Mouse (Mus musculus): ENCODE measurements around the gene Fam25c. TPM values are rescaled to one million over a fixed set of nuclear protein-coding genes. Genes with fewer than 3 reads are reported as not detected.
"Not testable (repeated sequence)": the region's sequence is repeated elsewhere in the genome, so short reads cannot be mapped to it uniquely, and the experiment has no call there.

Gene Fam25c
- total and polyA plus RNA-seq, 2 experiments = 56.3 to 74.3 TPM

DNA sequence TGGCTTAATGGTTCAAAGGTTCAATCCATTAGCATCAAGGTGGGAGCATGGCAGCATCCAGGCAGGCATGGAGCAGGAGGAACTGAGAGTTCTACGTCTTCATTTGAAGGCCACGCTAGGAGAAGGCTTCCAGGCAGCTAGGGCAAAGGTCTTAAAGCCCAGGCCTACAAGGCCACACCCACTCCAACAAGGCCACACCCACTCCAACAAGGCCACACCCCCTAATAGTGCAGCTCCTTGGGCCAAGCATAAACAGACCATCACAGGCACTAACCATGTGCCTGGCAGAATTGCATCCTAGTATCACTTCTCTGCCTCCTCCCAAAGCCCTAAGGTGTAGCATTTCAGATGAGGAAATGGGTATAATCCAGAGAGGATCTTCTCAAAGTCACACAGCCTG, 16.5 kb upstream of the Fam25c start:
- 20% methylated on average over 2 of the region's 2 CpGs for WGBS
- Histone ChIP-seq H3K36me3 (ENCODE audit: control insufficient read depth, insufficient read depth, low read length) (no peaks in the 10 kb centered on the region), H3K79me2 (ENCODE audit: control insufficient read depth, insufficient read depth, low read length) (no peaks in the 10 kb centered on the region)

DNA sequence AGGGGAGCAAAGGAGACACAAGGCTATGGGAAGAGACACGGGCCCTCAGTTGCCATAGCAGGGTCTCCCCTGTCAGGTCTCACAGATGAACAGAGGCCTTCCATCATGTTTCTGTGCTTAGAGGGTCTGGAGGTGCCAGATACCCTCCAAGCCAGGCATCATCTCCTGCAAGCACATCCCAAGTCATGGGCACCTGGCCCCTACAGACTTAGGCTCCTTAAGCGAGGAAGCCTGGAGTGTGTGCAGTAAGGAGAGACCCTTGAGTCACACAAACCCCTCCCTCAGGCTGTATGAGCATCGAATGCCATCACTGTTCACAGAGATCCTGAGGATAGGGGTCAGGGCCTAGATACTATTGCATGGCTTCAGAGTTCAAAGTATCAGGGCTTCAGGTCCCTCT, 15.7 kb upstream of the Fam25c start:
- TF ChIP-seq CTCF (IDR thresholded peaks at IDR 0.05; ENCODE audit: low read depth, low read length) (no peak), POLR2A (IDR thresholded peaks at IDR 0.05; ENCODE audit: extremely low read depth, insufficient read depth, low read length) (no peak)
- Histone ChIP-seq H3K4me3 (ENCODE audit: insufficient read depth, low read depth, low read length) (no peak overlapping the region), H3K36me3 (ENCODE audit: control insufficient read depth, insufficient read depth, low read length) (no peaks in the 10 kb centered on the region), H3K79me2 (ENCODE audit: control insufficient read depth, insufficient read depth, low read length) (no peaks in the 10 kb centered on the region), H3K27ac (replicated peaks; ENCODE audit: insufficient read depth, low read depth, low read length) (no peak overlapping the region), H3K4me1 (ENCODE audit: control insufficient read depth, insufficient read depth, low read length) (no peaks in the 10 kb centered on the region), H3K27me3 (ENCODE audit: control insufficient read depth, insufficient read depth, low read length) (no peaks in the 10 kb centered on the region), H3K9ac (ENCODE audit: low read depth, low read length) (no peak overlapping the region)
- DNase-seq (ENCODE audit: extremely low read depth, low read depth, low spot score) = no peak
- 92% methylated on average over 3 of the region's 3 CpGs for WGBS

More for the DNA sequence above, 16.5 kb upstream of the Fam25c start:
- TF ChIP-seq CTCF (IDR thresholded peaks at IDR 0.05; ENCODE audit: low read depth, low read length) (no peak), POLR2A (IDR thresholded peaks at IDR 0.05; ENCODE audit: extremely low read depth, insufficient read depth, low read length) (no peak)
- Histone ChIP-seq H3K9ac (ENCODE audit: low read depth, low read length) (no peak overlapping the region), H3K27ac (replicated peaks; ENCODE audit: insufficient read depth, low read depth, low read length) (no peak overlapping the region), H3K4me3 (ENCODE audit: insufficient read depth, low read depth, low read length) (no peak overlapping the region), H3K4me1 (ENCODE audit: control insufficient read depth, insufficient read depth, low read length) (no peaks in the 10 kb centered on the region), H3K27me3 (ENCODE audit: control insufficient read depth, insufficient read depth, low read length) (no peaks in the 10 kb centered on the region)
- DNase-seq (ENCODE audit: extremely low read depth, low read depth, low spot score) = peak; percentile 28

DNA sequence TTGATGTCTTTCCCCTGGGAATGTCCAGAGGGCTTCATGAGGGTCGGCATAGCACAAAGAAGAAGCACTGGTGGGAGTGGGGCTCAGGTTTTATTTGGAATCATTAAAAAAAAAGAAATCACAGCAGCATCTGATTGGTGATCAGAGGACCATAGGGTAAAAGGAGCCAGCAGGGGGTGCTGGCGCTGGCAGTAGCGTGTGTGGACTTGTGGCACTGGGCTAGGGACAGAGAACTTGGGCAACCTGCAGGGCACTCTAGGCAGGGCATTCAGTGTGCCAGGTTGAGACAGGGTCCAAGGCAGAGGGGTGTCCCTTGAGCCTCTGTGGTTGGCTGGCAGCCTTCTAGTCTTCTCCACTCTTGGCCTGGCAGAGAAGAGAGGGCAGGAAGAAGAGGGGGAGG, 15.0 kb upstream of the Fam25c start:
- H3K9ac ChIP-seq (ENCODE audit: low read depth, low read length) = no peak overlapping the region
- H3K79me2 ChIP-seq (ENCODE audit: control insufficient read depth, insufficient read depth, low read length) = no peaks in the 10 kb centered on the region
- no peaks in the 10 kb centered on the region for H3K36me3 ChIP-seq (ENCODE audit: control insufficient read depth, insufficient read depth, low read length)
- H3K4me1 ChIP-seq (ENCODE audit: control insufficient read depth, insufficient read depth, low read length) = no peaks in the 10 kb centered on the region
- H3K4me3 ChIP-seq (ENCODE audit: insufficient read depth, low read depth, low read length) = no peak overlapping the region
- no peak overlapping the region for H3K27ac ChIP-seq (replicated peaks; ENCODE audit: insufficient read depth, low read depth, low read length)
- 61% methylated on average over 3 of the region's 3 CpGs for WGBS
- TF ChIP-seq CTCF (IDR thresholded peaks at IDR 0.05; ENCODE audit: low read depth, low read length) = peak; percentile 81
- no peak for TF ChIP-seq POLR2A (IDR thresholded peaks at IDR 0.05; ENCODE audit: extremely low read depth, insufficient read depth, low read length)
- peak; percentile 53 for DNase-seq (ENCODE audit: extremely low read depth, low read depth, low spot score)
- H3K27me3 ChIP-seq (ENCODE audit: control insufficient read depth, insufficient read depth, low read length) = no peaks in the 10 kb centered on the region

- no peak overlapping the region for H3K9ac ChIP-seq (ENCODE audit: low read depth, low read length)
- no peaks in the 10 kb centered on the region for H3K27me3 ChIP-seq (ENCODE audit: control insufficient read depth, insufficient read depth, low read length)
- H3K79me2 ChIP-seq (ENCODE audit: control insufficient read depth, insufficient read depth, low read length) = no peaks in the 10 kb centered on the region
- no peak for DNase-seq (ENCODE audit: extremely low read depth, low read depth, low spot score)
- WGBS = 94% methylated on average over 2 of the region's 2 CpGs
- no peak for TF ChIP-seq POLR2A (IDR thresholded peaks at IDR 0.05; ENCODE audit: extremely low read depth, insufficient read depth, low read length)
- TF ChIP-seq CTCF (IDR thresholded peaks at IDR 0.05; ENCODE audit: low read depth, low read length) = no peak
- no peak overlapping the region for H3K4me3 ChIP-seq (ENCODE audit: insufficient read depth, low read depth, low read length)
- peaks cover 8% of the 10 kb centered on the region for H3K4me1 ChIP-seq (ENCODE audit: control insufficient read depth, insufficient read depth, low read length)
- H3K36me3 ChIP-seq (ENCODE audit: control insufficient read depth, insufficient read depth, low read length) = no peaks in the 10 kb centered on the region
- H3K27ac ChIP-seq (replicated peaks; ENCODE audit: insufficient read depth, low read depth, low read length) = no peak overlapping the region
Measured at GRCm38 (mm10) chr14:34365147-34365507, 9.9 kb upstream of the Fam25c start.

DNA sequence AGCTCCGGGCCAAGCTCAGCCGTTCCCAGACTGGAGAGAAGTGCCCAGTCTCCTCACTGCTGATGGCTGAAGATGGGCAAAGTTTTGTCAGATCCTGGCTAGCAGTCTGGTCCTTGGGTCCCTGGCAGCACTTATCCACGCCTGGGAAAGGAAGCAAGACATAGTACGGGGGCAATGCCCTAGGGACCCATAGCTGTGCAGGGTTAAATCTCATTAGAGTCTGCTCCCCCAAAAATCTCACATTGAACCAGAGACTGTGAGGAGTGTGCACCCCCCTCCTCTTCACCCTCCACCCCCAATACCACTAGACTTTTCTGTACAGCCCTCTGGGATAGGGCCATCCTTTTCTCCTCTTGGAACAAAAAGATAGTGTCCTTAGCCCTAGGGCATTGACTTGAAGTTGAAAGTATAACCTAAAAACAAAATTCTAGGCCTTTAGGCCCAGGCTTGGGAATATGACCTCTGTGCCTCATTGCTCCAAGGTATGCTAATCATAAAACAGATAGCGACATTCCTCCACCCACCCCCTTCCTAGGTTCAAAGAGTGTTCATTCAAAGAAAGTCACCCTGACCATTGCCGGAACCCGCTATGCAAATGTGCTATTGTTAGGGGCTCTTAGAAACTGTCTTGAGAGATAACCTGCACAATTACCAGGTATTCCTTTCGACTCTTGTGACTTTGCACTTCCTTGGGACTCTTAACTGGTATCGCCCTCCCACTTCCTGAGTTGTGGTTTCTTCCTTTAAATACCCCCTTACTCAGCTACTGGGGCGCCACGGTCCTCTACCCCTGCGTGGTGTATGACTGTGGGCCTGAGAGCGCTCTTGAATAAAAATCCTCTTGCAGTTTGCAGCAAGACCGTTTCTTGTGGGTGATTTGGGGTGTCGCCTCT, 9.3 kb upstream of the Fam25c start:
- H3K79me2 ChIP-seq (ENCODE audit: control insufficient read depth, insufficient read depth, low read length); H3K27me3 ChIP-seq (ENCODE audit: control insufficient read depth, insufficient read depth, low read length); H3K27ac ChIP-seq (replicated peaks; ENCODE audit: insufficient read depth, low read depth, low read length); H3K36me3 ChIP-seq (ENCODE audit: control insufficient read depth, insufficient read depth, low read length); DNase-seq (ENCODE audit: extremely low read depth, low read depth, low spot score); H3K9ac ChIP-seq (ENCODE audit: low read depth, low read length): not testable (repeated sequence)
- 95% methylated on average over 15 of the region's 15 CpGs for WGBS
- H3K4me1 ChIP-seq (ENCODE audit: control insufficient read depth, insufficient read depth, low read length) = peaks cover 12% of the 10 kb centered on the region
- peak overlapping the region; percentile 44; the same call in 1 of the 2 replicates for H3K4me3 ChIP-seq (ENCODE audit: insufficient read depth, low read depth, low read length)

Measured in liver, adult 2 months (tissue).